Mouse (Mus musculus) CH12.LX (cell line): ENCODE data around the gene Vav1.

Experiments used
- CHD1 ChIP-seq: IDR thresholded peaks from 2 replicates; pipeline ENCODE4 v1.6.1; 2012; ENCODE audit warnings: low read depth, low read length, improper control_type of control experiment, inconsistent platforms
- CTCF ChIP-seq, 2 experiments: IDR thresholded peaks in 1 of 2; conservative IDR thresholded peaks in 1 of 2; 2 replicates each; pipeline ENCODE4 v1.5.1; 2011 to 2012; ENCODE audit warnings: low read depth in 2 of 2, low read length in 2 of 2, improper control_type of control experiment in 1 of 2, inconsistent platforms in 1 of 2, mild to moderate bottlenecking in 1 of 2, moderate library complexity in 1 of 2
- EP300 ChIP-seq: IDR thresholded peaks from 2 replicates; pipeline ENCODE4 v1.6.1; 2011; ENCODE audit warnings: low read length, improper control_type of control experiment
- JUN ChIP-seq: IDR thresholded peaks from 2 replicates; pipeline ENCODE4 v1.6.1; 2011; ENCODE audit warnings: low read depth, mild to moderate bottlenecking, low read length, improper control_type of control experiment, moderate library complexity; ENCODE audit not compliant: insufficient read depth
- MAFK ChIP-seq: IDR thresholded peaks from 2 replicates; pipeline ENCODE4 v1.6.1; 2011; ENCODE audit warnings: low read length, improper control_type of control experiment; ENCODE audit not compliant: insufficient replicate concordance
- MAX ChIP-seq: IDR thresholded peaks from 2 replicates; pipeline ENCODE4 v1.6.1; 2011; ENCODE audit warnings: low read length, improper control_type of control experiment
- NELFE ChIP-seq: IDR thresholded peaks from 2 replicates; pipeline ENCODE4 v1.6.1; 2011; ENCODE audit warnings: low read depth, low read length, improper control_type of control experiment
- NRF1 ChIP-seq: IDR thresholded peaks from 2 replicates; pipeline ENCODE4 v1.6.1; 2014; ENCODE audit warnings: low read depth, mild to moderate bottlenecking, inconsistent platforms, low read length, improper control_type of control experiment, moderate library complexity
- POLR2A ChIP-seq: IDR thresholded peaks from 2 replicates; pipeline ENCODE4 v1.6.1; 2011; ENCODE audit warnings: low read depth, mild to moderate bottlenecking, improper control_type of control experiment, low read length
- SMC3 ChIP-seq: IDR thresholded peaks from 2 replicates; pipeline ENCODE4 v1.6.1; 2011; ENCODE audit warnings: low read depth, low read length, improper control_type of control experiment
- TBP ChIP-seq: conservative IDR thresholded peaks from 2 replicates; pipeline ENCODE4 v1.6.1; 2011; ENCODE audit warnings: low read depth, low read length, improper control_type of control experiment
- USF1 ChIP-seq: IDR thresholded peaks from 2 replicates; pipeline ENCODE4 v1.6.1; 2014; ENCODE audit warnings: low read depth, mild to moderate bottlenecking, inconsistent platforms, low read length, improper control_type of control experiment
- ZNF384 ChIP-seq: IDR thresholded peaks from 2 replicates; pipeline ENCODE4 v1.6.1; 2012; ENCODE audit warnings: low read depth, low read length, improper control_type of control experiment, inconsistent platforms

DNA sequence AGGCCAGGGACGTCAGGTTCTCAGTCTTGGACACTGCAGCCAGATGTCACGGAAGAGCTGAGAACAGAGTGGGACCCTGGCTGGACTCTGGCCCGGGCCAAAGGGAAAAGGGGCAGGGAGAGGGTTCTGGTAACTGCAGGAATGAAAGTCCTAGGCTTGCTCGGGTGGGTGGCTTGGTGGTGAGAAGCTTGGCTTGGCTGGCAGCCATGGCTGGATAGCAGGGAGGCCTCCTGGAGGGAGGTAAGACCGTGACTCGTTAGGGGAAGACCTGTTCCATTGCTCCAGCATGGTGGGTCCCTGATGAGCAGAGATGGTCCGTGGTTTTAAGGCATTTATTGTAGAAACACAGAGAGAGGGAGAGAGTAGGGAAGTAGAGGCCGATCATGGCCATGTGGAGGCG lies 7.6 kb upstream of the Vav1 start:
- TF ChIP-seq CTCF (conservative IDR thresholded peaks at IDR 0.05 in 1 of 2, IDR thresholded peaks at IDR 0.05 in 1 of 2; ENCODE audit: low read depth in 2 of 2, low read length in 2 of 2) = no peak
- TF ChIP-seq EP300 = no peak
- no peak for TF ChIP-seq NRF1
- no peak for TF ChIP-seq MAX
- TF ChIP-seq SMC3 = no peak
- TF ChIP-seq NELFE = no peak
- TF ChIP-seq POLR2A = no peak
- no peak for TF ChIP-seq JUN
- no peak for TF ChIP-seq TBP
- TF ChIP-seq MAFK = no peak
- no peak for TF ChIP-seq CHD1
- no peak for TF ChIP-seq USF1
- TF ChIP-seq ZNF384 = no peak
